Mouse (Mus musculus) frontal cortex, postnatal 25 days (tissue): ENCODE results near the gene Myo1d.
"Not testable (repeated sequence)": the region's sequence is repeated elsewhere in the genome, so short reads cannot be mapped to it uniquely, and the experiment has no call there.

Source experiments
- DNase-seq, 2 experiments: peaks; one replicate each; pipeline ENCODE4 v3.0.0; 2022; ENCODE audit warnings: low spot score in 2 of 2

The Myo1d gene

GRCm38 (mm10) chr11:80481409-80482050 is 298.3 kb downstream of the Myo1d start:
- DNase-seq: no peak

- DNase-seq: no peak
Measured at GRCm38 (mm10) chr11:80479906-80480866, 299.6 kb downstream of the Myo1d start.

- DNase-seq: no peak
Measured at GRCm38 (mm10) chr11:80479425-80479824, 300.4 kb downstream of the Myo1d start.

GRCm38 (mm10) chr11:80478694-80479412 is 301.0 kb downstream of the Myo1d start:
- DNase-seq: no peak

- no peak for DNase-seq
Measured at GRCm38 (mm10) chr11:80477341-80478199, 302.3 kb downstream of the Myo1d start.

GRCm38 (mm10) chr11:80476222-80477189 is 303.3 kb downstream of the Myo1d start, which contains the start of gene Cdk5r1:
Cdk5r1 (plus strand) TSS chr11:80477023.
- DNase-seq: peak; percentile 73 to 81

GRCm38 (mm10) chr11:80475544-80475943 is 304.3 kb downstream of the Myo1d start:
- no peak for DNase-seq

GRCm38 (mm10) chr11:80474846-80475245 is 305.0 kb downstream of the Myo1d start:
- no peak for DNase-seq

GRCm38 (mm10) chr11:80474175-80474691 is 305.6 kb downstream of the Myo1d start:
- no peak for DNase-seq

GRCm38 (mm10) chr11:80471836-80472605 is 307.8 kb downstream of the Myo1d start:
- no peak for DNase-seq

- DNase-seq: not testable (repeated sequence)
Measured at GRCm38 (mm10) chr11:80463605-80464130, 316.2 kb downstream of the Myo1d start.

- DNase-seq: no peak
Measured at GRCm38 (mm10) chr11:80453198-80453597, 326.6 kb downstream of the Myo1d start.

GRCm38 (mm10) chr11:80452242-80452641 is 327.6 kb downstream of the Myo1d start:
- no peak for DNase-seq

GRCm38 (mm10) chr11:80449859-80450258 is 330.0 kb downstream of the Myo1d start:
- DNase-seq: no peak

- no peak for DNase-seq
Measured at GRCm38 (mm10) chr11:80446916-80447315, 332.9 kb downstream of the Myo1d start.
